Mouse (Mus musculus) kidney, postnatal 0 days (tissue): ENCODE measurements around the gene Hoxb8. TPM values are rescaled to one million over a fixed set of nuclear protein-coding genes. Genes with fewer than 3 reads are reported as not detected.

Source experiments
- ATAC-seq: fragments of 200-750 bp; cut with Nextera tagmentation; replicated peaks from 2 replicates; pipeline ENCODE4 v1.8.0; 2017; ENCODE audit warnings: low read depth, moderate number of reproducible peaks, moderate TSS enrichment, moderate library complexity; ENCODE audit not compliant: low FRiP score
- DNase-seq: peaks from one replicate; pipeline ENCODE4 v3.0.0-alpha.2; 2016; ENCODE audit warnings: low spot score
- H3K27ac ChIP-seq: fragments of 300-500 bp; sonication (generic); 2 replicates; pipeline ENCODE4 v1.5.1; 2014; ENCODE audit warnings: mild to moderate bottlenecking
- H3K27me3 ChIP-seq: fragments of 300-500 bp; sonication (generic); 2 replicates; pipeline ENCODE4 v1.6.1; 2014; ENCODE audit warnings: low read length, mixed read lengths; ENCODE audit not compliant: insufficient read depth
- H3K36me3 ChIP-seq: fragments of 300-500 bp; sonication (generic); 2 replicates; pipeline ENCODE4 v1.6.1; 2014; ENCODE audit warnings: low read length, mixed read lengths; ENCODE audit not compliant: insufficient read depth
- H3K4me1 ChIP-seq: fragments of 300-500 bp; sonication (generic); replicated peaks from 2 replicates; pipeline ENCODE4 v1.6.1; 2014; ENCODE audit warnings: antibody characterized with exemption, low read length, mixed read lengths; ENCODE audit not compliant: insufficient read depth
- H3K4me2 ChIP-seq: fragments of 300-500 bp; sonication (generic); 2 replicates; pipeline ENCODE4 v1.6.1; 2014; ENCODE audit warnings: mild to moderate bottlenecking, low read length, moderate library complexity, mixed read lengths
- H3K4me3 ChIP-seq: fragments of 300-500 bp; sonication (generic); replicated peaks from 2 replicates; pipeline ENCODE4 v1.5.1; 2014; ENCODE audit warnings: low read depth, low read length
- H3K9ac ChIP-seq: fragments of 300-500 bp; sonication (generic); 2 replicates; pipeline ENCODE4 v1.6.1; 2014; ENCODE audit warnings: low read depth, low read length
- H3K9me3 ChIP-seq: fragments of 300-500 bp; sonication (generic); replicated peaks from 2 replicates; pipeline ENCODE4 v1.6.1; 2016; ENCODE audit warnings: low read length, inconsistent platforms, mixed read lengths
- CTCF ChIP-seq: IDR thresholded peaks from 2 replicates; pipeline ENCODE4 v1.5.1; 2016; ENCODE audit warnings: antibody characterized with exemption, low read depth, mild to moderate bottlenecking, moderate library complexity
- WGBS: fragments of 180-500 bp; shearing (Covaris S2); extraction: QIAGEN DNeasy Blood & Tissue Kit; methylation state at CpG from one replicate; pipeline ENCODE4 v1.1.7; 2014; 5-methylcytosine and 5-hydroxymethylcytosine counted together
- polyA plus RNA-seq: library from polyadenylated mRNA; unstranded; fragments of >200 nt; fragmentation: Nextera tagmentation; extraction: Ambion mirVana; gene quantifications from 2 replicates; pipeline ENCODE4 v1.2.1, GENCODE M21; 2015

The Hoxb8 gene
- polyA plus RNA-seq, 1 experiment from 2014 or later: 12.2 TPM

DNA sequence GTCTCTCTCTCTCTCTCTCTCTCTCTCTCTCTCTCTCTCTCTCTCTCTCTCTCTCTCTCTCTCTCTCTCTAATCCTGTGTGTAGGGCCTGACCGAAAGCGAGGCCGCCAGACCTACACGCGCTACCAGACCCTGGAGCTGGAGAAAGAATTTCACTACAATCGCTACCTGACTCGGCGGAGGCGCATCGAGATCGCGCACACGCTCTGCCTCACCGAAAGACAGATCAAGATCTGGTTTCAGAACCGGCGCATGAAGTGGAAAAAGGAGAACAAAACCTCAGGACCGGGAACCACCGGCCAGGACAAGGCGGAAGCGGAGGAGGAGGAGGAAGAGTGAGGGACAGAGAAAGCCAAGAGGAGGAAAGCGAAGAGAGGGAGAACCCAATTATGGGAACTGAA lies 7.6 kb downstream of the Hoxb8 start:
- peak overlapping the region; percentile 96 for H3K4me2 ChIP-seq
- H3K4me3 ChIP-seq: peak overlapping the region; percentile 84; the same call in 1 of the 2 replicates
- H3K4me1 ChIP-seq: peaks cover 22% of the 10 kb centered on the region; the same call in 1 of the 2 replicates
- peak overlapping the region; percentile 98 for H3K9ac ChIP-seq
- no peaks in the 10 kb centered on the region for H3K27me3 ChIP-seq
- no peaks in the 10 kb centered on the region for H3K9me3 ChIP-seq
- DNase-seq (no peak), ATAC-seq (no peak)
- peak overlapping the region; percentile 99 for H3K27ac ChIP-seq
- WGBS: 27% methylated on average over 21 of the region's 21 CpGs
- no peak for TF ChIP-seq CTCF
- H3K36me3 ChIP-seq: no peaks in the 10 kb centered on the region

- H3K4me2 ChIP-seq: peak overlapping the region; percentile 96
- H3K27ac ChIP-seq: peak overlapping the region; percentile 99
- WGBS: 35% methylated on average over 6 of the region's 6 CpGs
- H3K36me3 ChIP-seq: no peaks in the 10 kb centered on the region
- ATAC-seq: no peak
- TF ChIP-seq CTCF: peak; percentile 23; the same call in 1 of the 2 replicates
- H3K9me3 ChIP-seq: no peaks in the 10 kb centered on the region
- peaks cover 22% of the 10 kb centered on the region; the same call in 1 of the 2 replicates for H3K4me1 ChIP-seq
- DNase-seq: no peak
- H3K27me3 ChIP-seq: no peaks in the 10 kb centered on the region
- 0 out of 2 replicates have a peak overlapping the region, but pooled peaks have one; percentile 84 for H3K4me3 ChIP-seq
- peak overlapping the region; percentile 98 for H3K9ac ChIP-seq
Observed at GRCm38 (mm10) chr11:96289837-96290236, 8.1 kb downstream of the Hoxb8 start.

GRCm38 (mm10) chr11:96290705-96291355 lies 9.1 kb downstream of the Hoxb8 start:
- Histone ChIP-seq H3K36me3 (no peaks in the 10 kb centered on the region), H3K9me3 (no peaks in the 10 kb centered on the region), H3K4me3 (peak overlapping the region; percentile 83), H3K4me2 (peak overlapping the region; percentile 96), H3K27ac (peak overlapping the region; percentile 99), H3K4me1 (peaks cover 22% of the 10 kb centered on the region; the same call in 1 of the 2 replicates), H3K9ac (peak overlapping the region; percentile 98), H3K27me3 (no peaks in the 10 kb centered on the region)
- 29% methylated on average over 17 of the region's 17 CpGs for WGBS
- TF ChIP-seq CTCF: no peak
- no peak for ATAC-seq
- DNase-seq: no peak

- Histone ChIP-seq H3K4me2 (peak within 1 kb of the TSS; percentile 96), H3K36me3 (no peaks in the 10 kb centered on the region), H3K27ac (peak within 1 kb of the TSS; percentile 99), H3K27me3 (no peaks in the 10 kb centered on the region), H3K4me1 (peaks cover 30% of the 10 kb centered on the region), H3K9me3 (no peaks in the 10 kb centered on the region), H3K9ac (peak within 1 kb of the TSS; percentile 98), H3K4me3 (peak within 1 kb of the TSS; percentile 83)
- 2% methylated on average over 22 of the region's 22 CpGs for WGBS
- DNase-seq (peak; percentile 97), ATAC-seq (peak; percentile 56)
- no peak for TF ChIP-seq CTCF
Observed at GRCm38 (mm10) chr11:96291681-96292564, 10.2 kb downstream of the Hoxb8 start, which contains the start of gene Hoxb6. Hoxb6 (plus strand) TSS chr11:96292476.

- WGBS: 1% methylated on average over 12 of the region's 12 CpGs
- ATAC-seq: no peak
Observed at GRCm38 (mm10) chr11:96292565-96293301, 11.0 kb downstream of the Hoxb8 start.

More at GRCm38 (mm10) chr11:96292565-96293301, 11.0 kb downstream of the Hoxb8 start:
- Histone ChIP-seq H3K27ac (peak overlapping the region; percentile 99), H3K4me1 (peaks cover 30% of the 10 kb centered on the region), H3K4me3 (peak overlapping the region; percentile 83), H3K9ac (peak overlapping the region; percentile 98), H3K9me3 (no peaks in the 10 kb centered on the region), H3K4me2 (peak overlapping the region; percentile 96), H3K36me3 (no peaks in the 10 kb centered on the region), H3K27me3 (no peaks in the 10 kb centered on the region)
- TF ChIP-seq CTCF: no peak
- no peak for DNase-seq
